Mouse (Mus musculus): ENCODE results near the gene Vamp8.

- TF ChIP-seq POLR2A (IDR thresholded peaks at IDR 0.05; ENCODE audit: borderline replicate concordance, extremely low read depth, low read depth, low read length) (no peak), CTCF (IDR thresholded peaks at IDR 0.05; ENCODE audit: insufficient read depth, low read length) (no peak)
These were observed 3.9 kb downstream of the Vamp8 start for GRCm38 (mm10) chr6:72386561-72386960.

Measured in lung, adult 2 months (tissue).